Mouse (Mus musculus): Measurements from ENCODE around the gene Trim65. TPM values are rescaled to one million over a fixed set of nuclear protein-coding genes. Genes with fewer than 3 reads are reported as not detected.

Trim65 gene
- polyA plus RNA-seq, 1 experiment from 2014 or later = 3.1 TPM

- 81% methylated on average over 19 of the region's 19 CpGs for WGBS
- no peak overlapping the region for H3K27ac ChIP-seq
- H3K36me3 ChIP-seq (replicated peaks) = no peaks in the 10 kb centered on the region
- peaks cover 26% of the 10 kb centered on the region for H3K4me1 ChIP-seq
- no peak overlapping the region for H3K9ac ChIP-seq
- no peak for ATAC-seq (replicated peaks)
- H3K27me3 ChIP-seq (replicated peaks) = peaks cover 53% of the 10 kb centered on the region
- H3K9me3 ChIP-seq = no peaks in the 10 kb centered on the region
- H3K4me2 ChIP-seq = no peak overlapping the region
- no peak overlapping the region for H3K4me3 ChIP-seq
These were observed 19.2 kb downstream of the Trim65 start for GRCm38 (mm10) chr11:116111611-116112203.

DNA sequence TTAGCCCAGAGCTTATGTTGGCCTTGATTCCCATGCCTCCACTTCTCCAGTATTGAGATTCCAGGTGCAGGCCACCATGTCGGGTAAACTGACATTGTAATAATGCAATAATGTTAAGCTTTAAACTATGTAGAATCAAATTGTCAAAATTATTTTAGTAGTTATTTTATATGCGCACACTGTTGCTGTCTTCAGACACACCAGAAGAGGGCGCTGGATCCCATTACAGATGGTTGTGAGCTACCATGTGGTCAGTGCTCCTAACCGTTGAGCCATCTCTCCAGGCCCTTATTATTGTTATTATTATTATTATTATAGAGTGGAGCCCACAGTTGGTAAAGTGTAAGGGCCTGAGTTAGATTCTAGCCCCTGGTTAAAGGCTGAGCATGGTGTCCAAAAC, 19.9 kb downstream of the Trim65 start:
- H3K4me2 ChIP-seq = no peak overlapping the region
- H3K27ac ChIP-seq = no peak overlapping the region
- no peak overlapping the region for H3K4me3 ChIP-seq
- H3K9me3 ChIP-seq = no peaks in the 10 kb centered on the region
- ATAC-seq (replicated peaks) = no peak
- H3K4me1 ChIP-seq = peaks cover 31% of the 10 kb centered on the region
- H3K9ac ChIP-seq = no peak overlapping the region
- H3K36me3 ChIP-seq (replicated peaks) = no peaks in the 10 kb centered on the region
- WGBS = 78% methylated on average over 4 of the region's 4 CpGs
- H3K27me3 ChIP-seq (replicated peaks) = peaks cover 58% of the 10 kb centered on the region

GRCm38 (mm10) chr11:116110540-116110939, 20.4 kb downstream of the Trim65 start:
- no peak overlapping the region for H3K27ac ChIP-seq
- H3K4me2 ChIP-seq = peak overlapping the region; percentile 49
- H3K4me3 ChIP-seq = peak overlapping the region; percentile 35
- WGBS = 27% methylated on average over 10 of the region's 10 CpGs
- H3K4me1 ChIP-seq = peaks cover 32% of the 10 kb centered on the region
- H3K9me3 ChIP-seq = no peaks in the 10 kb centered on the region
- H3K36me3 ChIP-seq (replicated peaks) = no peaks in the 10 kb centered on the region
- no peak for ATAC-seq (replicated peaks)
- peaks cover 62% of the 10 kb centered on the region for H3K27me3 ChIP-seq (replicated peaks)
- no peak overlapping the region for H3K9ac ChIP-seq

- 2% methylated on average over 35 of the region's 35 CpGs for WGBS
- Histone ChIP-seq H3K4me3 (peak overlapping the region; percentile 35), H3K27me3 (replicated peaks) (peaks cover 64% of the 10 kb centered on the region), H3K36me3 (replicated peaks) (no peaks in the 10 kb centered on the region), H3K9ac (no peak overlapping the region), H3K4me1 (peaks cover 32% of the 10 kb centered on the region), H3K9me3 (no peaks in the 10 kb centered on the region), H3K4me2 (peak overlapping the region; percentile 49), H3K27ac (no peak overlapping the region)
- peak; percentile 45; the same call in 1 of the 2 replicates for ATAC-seq (replicated peaks)
These were observed 20.8 kb downstream of the Trim65 start for GRCm38 (mm10) chr11:116110131-116110530.

GRCm38 (mm10) chr11:116109441-116110081, 21.4 kb downstream of the Trim65 start:
- Histone ChIP-seq H3K9me3 (no peaks in the 10 kb centered on the region), H3K36me3 (replicated peaks) (no peaks in the 10 kb centered on the region), H3K27me3 (replicated peaks) (peaks cover 64% of the 10 kb centered on the region), H3K4me2 (peak overlapping the region; percentile 49), H3K9ac (no peak overlapping the region), H3K27ac (no peak overlapping the region), H3K4me1 (peaks cover 33% of the 10 kb centered on the region), H3K4me3 (peak overlapping the region; percentile 35)
- 0 out of 2 replicates have a peak, but pooled peaks have one; percentile 3 for ATAC-seq (replicated peaks)
- 2% methylated on average over 54 of the region's 70 CpGs for WGBS

- H3K27ac ChIP-seq = no peak overlapping the region
- WGBS = 3% methylated on average over 23 of the region's 23 CpGs
- peak overlapping the region; percentile 49 for H3K4me2 ChIP-seq
- peaks cover 40% of the 10 kb centered on the region for H3K4me1 ChIP-seq
- H3K27me3 ChIP-seq (replicated peaks) = peaks cover 64% of the 10 kb centered on the region
- no peaks in the 10 kb centered on the region for H3K9me3 ChIP-seq
- no peak overlapping the region; the same call in 1 of the 2 replicates for H3K9ac ChIP-seq
- no peaks in the 10 kb centered on the region for H3K36me3 ChIP-seq (replicated peaks)
- no peak for ATAC-seq (replicated peaks)
- H3K4me3 ChIP-seq = peak overlapping the region; percentile 35
These were observed 22.3 kb downstream of the Trim65 start for GRCm38 (mm10) chr11:116108464-116109137.

DNA sequence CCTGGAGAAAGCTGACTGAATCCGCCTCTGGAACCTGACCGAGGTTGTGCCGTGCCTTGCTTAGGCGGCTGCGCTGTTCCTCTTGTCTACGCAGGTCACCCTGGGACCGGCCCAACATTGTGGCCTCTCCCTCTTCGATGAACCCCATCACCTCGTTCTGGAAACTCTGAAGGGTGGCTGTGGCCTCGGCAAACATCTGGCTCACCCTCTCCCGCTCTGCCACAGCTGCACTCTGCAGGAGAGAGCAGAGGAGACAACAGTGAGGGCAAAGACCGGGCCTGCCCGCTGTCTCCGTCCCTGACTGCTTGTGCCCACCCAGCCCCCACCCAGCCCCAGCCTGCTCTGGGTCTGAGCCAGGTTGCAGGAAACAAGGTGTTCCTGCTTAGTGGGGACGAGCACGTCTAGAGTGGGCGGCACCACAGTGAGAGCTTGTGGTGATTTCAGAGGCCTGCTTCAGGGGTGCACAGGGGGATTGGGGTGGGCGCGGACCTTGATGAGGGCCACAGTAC, 23.1 kb downstream of the Trim65 start:
- Histone ChIP-seq H3K4me3 (no peak overlapping the region), H3K36me3 (replicated peaks) (no peaks in the 10 kb centered on the region), H3K4me1 (peaks cover 40% of the 10 kb centered on the region), H3K4me2 (peak overlapping the region; percentile 49), H3K9ac (no peak overlapping the region), H3K27me3 (replicated peaks) (peaks cover 64% of the 10 kb centered on the region), H3K27ac (no peak overlapping the region), H3K9me3 (no peaks in the 10 kb centered on the region)
- 10% methylated on average over 19 of the region's 19 CpGs for WGBS
- no peak for ATAC-seq (replicated peaks)

GRCm38 (mm10) chr11:116106963-116107776, 23.8 kb downstream of the Trim65 start:
- H3K9ac ChIP-seq = no peak overlapping the region
- H3K27me3 ChIP-seq (replicated peaks) = peaks cover 62% of the 10 kb centered on the region

GRCm38 (mm10) chr11:116106154-116106962, 24.6 kb downstream of the Trim65 start:
- Histone ChIP-seq H3K36me3 (replicated peaks) (no peaks in the 10 kb centered on the region), H3K27me3 (replicated peaks) (peaks cover 54% of the 10 kb centered on the region), H3K9me3 (no peaks in the 10 kb centered on the region), H3K27ac (no peak overlapping the region), H3K4me2 (peak overlapping the region; percentile 19; the same call in 1 of the 2 replicates), H3K4me3 (no peak overlapping the region), H3K9ac (no peak overlapping the region), H3K4me1 (peaks cover 48% of the 10 kb centered on the region)
- no peak for ATAC-seq (replicated peaks)
- WGBS = 22% methylated on average over 32 of the region's 32 CpGs

More at GRCm38 (mm10) chr11:116106963-116107776, 23.8 kb downstream of the Trim65 start:
- peaks cover 43% of the 10 kb centered on the region for H3K4me1 ChIP-seq
- H3K4me3 ChIP-seq = no peak overlapping the region
- H3K36me3 ChIP-seq (replicated peaks) = no peaks in the 10 kb centered on the region
- ATAC-seq (replicated peaks) = no peak
- WGBS = 15% methylated on average over 14 of the region's 14 CpGs
- no peaks in the 10 kb centered on the region for H3K9me3 ChIP-seq
- H3K4me2 ChIP-seq = peak overlapping the region; percentile 49; the same call in 1 of the 2 replicates
- no peak overlapping the region for H3K27ac ChIP-seq

DNA sequence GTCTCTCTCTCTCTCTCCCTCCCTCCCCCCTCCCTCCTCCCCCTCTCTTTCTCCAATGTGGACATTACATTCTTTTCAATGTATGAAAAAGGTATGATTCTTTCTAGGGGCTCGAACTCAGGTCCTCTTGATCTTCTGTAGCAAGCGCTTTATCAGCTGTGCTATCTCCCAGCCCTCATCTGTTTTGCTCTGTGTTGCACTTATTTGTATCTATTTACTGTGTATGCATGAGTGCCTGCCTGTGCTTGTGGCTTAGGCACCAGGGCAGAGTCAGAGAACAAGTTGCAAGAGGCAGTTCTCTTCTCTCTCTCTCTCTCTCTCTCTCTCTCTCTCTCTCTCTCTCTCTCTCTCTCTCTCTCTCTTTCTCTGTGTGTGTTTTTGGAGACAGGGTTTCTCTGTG, 25.9 kb downstream of the Trim65 start:
- 96% methylated on average over 2 of the region's 2 CpGs for WGBS
- no peak for ATAC-seq (replicated peaks)
- no peaks in the 10 kb centered on the region for H3K36me3 ChIP-seq (replicated peaks)
- H3K27me3 ChIP-seq (replicated peaks) = peaks cover 41% of the 10 kb centered on the region
- H3K4me2 ChIP-seq = no peak overlapping the region
- no peak overlapping the region for H3K27ac ChIP-seq
- H3K9me3 ChIP-seq = no peaks in the 10 kb centered on the region
- peaks cover 45% of the 10 kb centered on the region for H3K4me1 ChIP-seq
- H3K4me3 ChIP-seq = no peak overlapping the region
- H3K9ac ChIP-seq = no peak overlapping the region

DNA sequence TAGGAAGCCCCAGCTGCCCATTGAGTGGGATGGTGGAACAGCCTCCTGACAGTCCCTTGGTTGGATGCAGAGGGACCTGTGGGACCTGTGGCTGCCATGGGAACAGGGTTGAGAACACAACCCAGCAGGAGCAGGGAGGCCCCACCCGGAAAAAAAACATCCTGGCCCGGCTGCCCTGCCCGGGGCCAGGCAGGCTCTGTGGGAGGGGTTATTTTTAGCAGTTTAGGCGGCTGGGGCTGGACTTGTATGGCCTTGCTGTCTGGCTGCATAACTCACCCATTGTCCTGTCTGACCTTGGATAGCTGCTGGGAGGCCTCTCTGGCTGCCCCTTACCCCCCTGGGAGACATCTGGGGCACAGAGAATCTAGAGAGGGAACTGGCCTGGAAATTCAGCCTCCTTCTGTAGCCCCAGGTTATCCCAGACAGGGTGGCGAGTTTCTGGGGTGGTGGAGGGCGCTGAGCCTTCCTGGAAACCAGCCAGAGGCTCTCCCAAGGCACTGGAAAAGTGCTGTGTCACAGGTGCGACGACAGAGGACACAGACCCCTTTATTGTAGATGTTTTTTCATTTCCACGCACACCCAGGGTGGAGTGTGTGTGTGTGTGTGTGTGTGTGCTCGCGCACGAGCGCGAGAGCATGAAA, 26.8 kb downstream of the Trim65 start:
- Histone ChIP-seq H3K4me3 (no peak overlapping the region), H3K4me2 (no peak overlapping the region), H3K36me3 (replicated peaks) (no peaks in the 10 kb centered on the region), H3K9me3 (no peaks in the 10 kb centered on the region), H3K9ac (no peak overlapping the region), H3K4me1 (peaks cover 35% of the 10 kb centered on the region), H3K27ac (no peak overlapping the region; the same call in 1 of the 2 replicates), H3K27me3 (replicated peaks) (peaks cover 33% of the 10 kb centered on the region)
- WGBS = 39% methylated on average over 14 of the region's 14 CpGs
- ATAC-seq (replicated peaks) = no peak
